Mouse (Mus musculus): ENCODE results near the gene Pik3ap1.

DNA sequence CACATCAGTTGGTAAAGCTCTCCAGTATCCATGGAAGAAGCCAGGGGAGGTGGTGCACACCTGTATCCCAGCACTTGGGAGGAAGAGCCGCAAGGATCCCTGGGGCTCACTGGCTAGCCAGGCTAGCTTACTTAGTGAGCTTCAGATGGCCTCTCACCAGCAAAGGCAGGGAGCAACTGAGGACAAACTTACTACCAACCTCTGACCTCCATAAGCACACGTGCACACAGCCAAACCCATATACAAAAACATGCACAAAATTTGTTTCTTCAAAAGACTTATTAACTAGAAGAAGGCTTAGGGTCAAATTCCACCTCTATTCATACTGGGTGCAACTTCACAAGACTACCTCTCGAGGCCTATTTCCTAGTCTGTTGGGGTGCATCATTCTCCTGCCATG is 124.2 kb downstream of the Pik3ap1 start:
- no peak for TF ChIP-seq POLR2A (IDR thresholded peaks at IDR 0.05; ENCODE audit: insufficient read length, low read depth)
- no peak for TF ChIP-seq REST (IDR thresholded peaks at IDR 0.05; ENCODE audit: insufficient read depth, insufficient read length)
- no peak for TF ChIP-seq TCF12 (IDR thresholded peaks at IDR 0.05; ENCODE audit: insufficient read depth, poor library complexity, severe bottlenecking)
- no peak for TF ChIP-seq CEBPB (IDR thresholded peaks at IDR 0.05; ENCODE audit: insufficient read depth, poor library complexity, severe bottlenecking)
- TF ChIP-seq TCF3 (IDR thresholded peaks at IDR 0.05; ENCODE audit: insufficient read length, low read depth), result no peak
- TF ChIP-seq USF1 (IDR thresholded peaks at IDR 0.05; ENCODE audit: low read depth), result no peak
